Mouse (Mus musculus) retina, embryonic 14.5 days (tissue): ENCODE results near the gene Banf2.

Experiments used
- DNase-seq: peaks from one replicate; pipeline ENCODE4 v3.0.0-alpha.2; 2015; ENCODE audit warnings: low spot score

Banf2 gene

DNA sequence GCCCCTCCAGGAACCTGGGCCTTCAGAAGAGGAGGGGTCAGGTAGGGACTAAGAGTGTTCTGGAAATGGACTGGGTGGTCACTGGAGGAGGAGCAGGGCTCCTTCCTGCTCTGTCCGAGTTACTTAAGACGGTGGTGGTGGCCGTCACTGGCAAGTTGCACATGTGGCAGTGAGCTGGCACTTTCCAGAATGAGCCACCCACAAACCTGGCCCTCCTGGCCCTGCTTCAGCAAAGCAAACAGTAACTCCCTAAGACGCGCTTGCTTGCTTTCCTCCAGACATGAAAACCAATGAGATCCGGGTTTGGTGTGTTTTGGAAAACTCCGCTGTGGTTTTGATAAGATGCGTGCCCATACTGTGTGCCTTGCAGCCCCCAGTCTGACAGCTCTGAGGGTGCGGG lies 7.5 kb upstream of the Banf2 start:
- DNase-seq, result no peak

DNA sequence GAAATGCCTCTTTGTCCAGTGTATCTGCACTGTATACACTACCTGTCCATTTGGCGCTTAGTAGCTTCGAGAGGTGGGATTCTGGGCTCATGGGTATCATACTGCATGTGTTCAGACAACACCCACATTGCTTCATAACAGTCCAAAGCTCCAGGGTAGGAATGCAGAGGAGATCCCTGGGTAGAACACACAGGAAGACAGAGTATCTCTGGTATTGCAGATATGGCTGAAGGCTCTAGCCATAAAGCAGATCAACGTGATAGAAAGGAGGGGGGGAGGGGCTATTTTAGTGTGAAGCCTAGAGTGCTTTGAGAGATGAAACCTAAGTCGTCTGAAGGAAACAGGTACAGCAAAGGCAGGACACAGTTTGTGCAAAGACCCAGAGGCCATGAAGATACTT lies 6.4 kb upstream of the Banf2 start:
- DNase-seq, result no peak

DNA sequence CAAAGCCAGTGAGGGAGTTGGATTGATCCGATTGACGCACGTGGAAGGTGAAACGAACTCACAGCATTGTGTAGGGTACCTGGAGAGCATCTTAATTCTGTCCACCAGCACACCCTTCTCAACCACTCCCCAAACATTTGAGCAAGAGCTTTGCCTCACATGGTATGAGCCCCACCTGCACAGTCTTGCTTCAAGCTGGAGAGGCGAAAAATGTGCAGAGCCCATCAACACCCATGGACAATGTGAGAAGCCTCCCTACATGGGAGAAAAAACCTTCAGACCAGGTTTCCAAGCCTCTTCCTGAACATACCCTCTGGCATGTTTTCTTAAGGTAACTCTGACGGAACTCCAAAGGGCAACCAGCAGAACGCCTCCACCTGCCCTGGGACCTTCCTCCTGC lies 2.1 kb upstream of the Banf2 start:
- DNase-seq, result no peak

DNA sequence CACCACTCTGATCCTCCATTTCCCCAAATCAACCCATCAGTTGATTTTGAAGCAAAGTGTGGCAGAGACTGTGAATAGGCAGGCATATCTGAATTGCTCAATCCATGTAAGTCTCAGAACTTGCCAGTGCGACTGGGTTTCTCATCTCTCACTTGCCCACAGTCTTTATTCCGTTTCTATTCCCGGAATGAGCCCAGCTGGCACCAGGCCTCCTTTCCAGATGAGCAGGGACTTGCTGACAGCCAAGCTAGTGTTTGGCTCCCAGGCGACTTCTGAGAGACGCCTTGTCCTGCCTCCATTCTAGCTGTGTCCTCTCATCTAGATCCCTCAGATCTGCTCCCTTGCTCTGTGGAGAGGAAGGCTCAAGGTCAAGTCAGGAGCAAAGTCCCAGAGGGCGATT lies 11.9 kb downstream of the Banf2 start:
- DNase-seq, result no peak

DNA sequence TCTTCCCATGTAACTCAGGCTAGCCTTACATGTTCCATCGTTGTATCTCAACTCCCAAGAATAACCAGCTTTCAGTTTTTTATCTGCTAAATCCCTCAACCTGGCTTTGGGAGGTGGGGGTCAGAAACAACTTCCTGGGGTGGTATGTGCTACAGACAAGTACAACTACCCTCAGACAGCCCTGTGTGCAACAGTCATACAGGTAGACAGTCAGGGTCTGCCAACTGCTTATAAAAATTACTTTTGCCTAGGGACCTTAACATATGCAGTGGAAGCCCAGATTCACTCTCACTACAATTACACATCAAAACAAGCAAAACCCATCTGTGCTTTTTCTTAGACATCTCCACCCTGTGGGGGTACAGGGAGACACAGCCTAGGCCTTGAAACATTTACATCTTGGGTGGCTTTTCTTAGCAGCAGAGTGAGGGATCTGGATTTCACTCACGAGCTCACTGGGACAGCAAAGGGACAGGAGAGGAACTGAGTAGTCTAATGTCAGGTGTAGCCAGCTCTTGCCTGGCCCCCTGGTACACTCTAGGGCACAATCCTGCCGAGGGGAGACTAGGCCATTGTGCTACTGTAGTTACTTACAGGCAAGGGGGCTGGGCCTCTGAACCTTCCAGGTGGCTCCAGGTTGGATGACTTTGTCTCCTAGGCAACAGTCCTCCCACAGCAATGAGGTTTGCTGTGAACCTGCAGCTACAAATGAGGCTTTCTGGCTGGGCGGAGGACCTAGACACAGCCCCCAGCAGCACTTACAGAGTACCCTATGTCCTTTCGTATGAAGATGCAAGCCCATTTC lies 13.1 kb downstream of the Banf2 start:
- DNase-seq, result no peak

DNA sequence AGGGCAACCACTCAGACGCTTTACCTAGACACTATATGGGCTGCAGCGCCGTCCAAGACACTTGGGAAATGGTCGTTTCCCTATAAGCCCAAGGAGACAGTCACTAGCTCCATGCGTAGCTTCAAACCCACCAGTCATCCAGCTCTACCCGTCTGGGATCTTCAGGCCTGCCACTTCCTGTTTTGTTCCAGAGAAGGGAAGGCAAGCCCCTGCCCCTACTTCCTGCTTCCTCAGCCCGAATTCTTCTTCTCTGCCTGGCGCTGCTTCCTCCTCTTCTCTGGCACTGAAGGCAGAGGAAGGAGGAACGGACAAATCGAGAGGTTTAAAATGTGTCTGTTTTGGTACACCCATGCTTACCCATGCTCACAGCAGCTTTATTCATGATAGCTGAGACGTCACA lies 14.1 kb downstream of the Banf2 start:
- no peak for DNase-seq

DNA sequence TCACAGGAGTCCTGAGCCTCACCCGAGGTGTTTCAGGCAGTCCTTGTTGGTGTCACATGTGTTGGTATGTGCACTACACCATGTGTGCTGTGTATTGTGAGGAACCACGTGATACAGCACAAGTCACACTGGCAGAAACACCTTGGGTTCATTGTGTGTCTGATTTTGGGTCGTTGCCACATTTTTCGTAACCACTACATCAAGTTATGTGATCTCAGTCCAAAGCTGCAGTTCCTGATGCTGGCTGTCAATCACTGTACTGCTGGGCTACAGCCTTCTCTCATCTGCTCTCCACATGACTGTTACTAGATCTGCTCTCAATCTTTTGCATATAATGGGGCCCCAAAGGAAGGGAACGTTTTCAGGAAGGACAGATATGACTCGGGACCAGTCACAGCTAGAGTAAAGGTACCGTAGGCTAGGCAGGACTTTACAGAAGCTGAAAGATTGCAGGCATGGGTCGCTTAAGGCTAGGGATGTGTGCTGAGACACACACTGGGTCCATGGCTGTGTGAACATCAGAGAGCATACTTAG lies 17.4 kb downstream of the Banf2 start:
- DNase-seq, result no peak

DNA sequence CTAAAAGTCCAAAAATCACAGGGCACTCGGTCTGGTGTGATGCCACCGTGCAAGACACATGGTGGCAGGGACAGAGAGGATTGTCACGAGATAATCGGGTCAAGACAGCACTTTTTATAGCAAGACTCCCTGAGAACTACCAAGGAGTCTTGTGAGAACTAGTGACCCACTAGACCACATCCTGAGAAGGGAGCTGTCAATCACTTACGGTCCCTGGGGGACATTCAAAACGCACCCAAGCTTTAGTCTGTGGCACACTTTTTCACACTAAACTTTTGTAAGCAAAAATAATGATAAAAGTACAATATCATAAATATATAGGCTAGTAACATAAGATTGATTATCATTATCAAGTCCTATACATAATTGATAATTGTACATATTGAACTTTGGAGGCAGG lies 18.0 kb downstream of the Banf2 start:
- DNase-seq, result no peak

DNA sequence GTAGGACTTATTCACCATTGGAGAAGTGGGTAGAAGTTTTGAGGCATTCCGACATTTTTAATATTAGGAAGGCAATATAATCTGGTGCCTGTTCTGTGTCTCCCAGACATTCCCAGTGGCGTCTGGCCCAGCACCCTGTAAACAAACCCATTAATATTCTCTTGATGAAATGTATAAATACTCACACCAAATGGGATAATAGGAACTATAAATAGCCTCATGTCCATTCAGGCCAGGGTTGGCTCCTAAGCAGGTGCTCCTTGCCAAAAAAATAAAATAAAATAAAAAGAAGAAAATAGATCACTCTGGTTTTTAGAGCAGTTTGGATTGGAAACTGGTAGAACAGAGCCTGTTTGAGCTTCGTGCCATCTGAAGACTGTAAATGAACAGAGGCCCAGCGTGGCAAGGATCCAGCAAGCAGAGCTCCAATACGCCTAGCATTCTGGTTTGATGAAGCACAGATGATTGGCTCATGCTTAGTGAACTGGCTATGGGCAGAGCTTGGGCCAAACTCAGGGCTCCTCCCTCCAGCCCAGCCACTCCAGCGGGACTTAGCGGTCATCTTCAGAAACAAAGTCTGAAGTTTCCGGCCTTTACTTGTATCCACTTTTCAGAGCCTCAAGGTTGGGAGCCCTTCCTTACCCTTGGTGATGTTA lies 19.7 kb downstream of the Banf2 start:
- no peak for DNase-seq

DNA sequence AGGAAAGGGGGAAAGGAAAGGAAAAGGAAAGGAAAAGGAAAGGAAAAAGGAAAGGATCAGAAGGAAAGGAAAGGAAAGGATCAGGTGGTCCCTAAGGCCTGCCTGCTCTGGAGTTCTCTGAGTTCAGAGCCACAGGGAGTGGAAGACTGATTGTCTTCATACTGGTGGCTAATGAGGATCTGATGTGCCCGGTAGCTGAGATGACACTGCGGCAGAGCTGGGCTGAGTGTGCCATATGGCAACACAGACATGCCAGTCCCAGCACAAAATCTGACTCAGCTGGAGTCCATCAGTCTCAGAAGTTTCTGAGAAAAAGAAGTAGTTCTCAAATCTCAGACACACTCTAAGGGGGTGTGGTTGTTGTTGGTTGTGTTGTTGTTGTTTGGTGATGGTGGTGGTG lies 24.9 kb downstream of the Banf2 start:
- DNase-seq, result no peak

DNA sequence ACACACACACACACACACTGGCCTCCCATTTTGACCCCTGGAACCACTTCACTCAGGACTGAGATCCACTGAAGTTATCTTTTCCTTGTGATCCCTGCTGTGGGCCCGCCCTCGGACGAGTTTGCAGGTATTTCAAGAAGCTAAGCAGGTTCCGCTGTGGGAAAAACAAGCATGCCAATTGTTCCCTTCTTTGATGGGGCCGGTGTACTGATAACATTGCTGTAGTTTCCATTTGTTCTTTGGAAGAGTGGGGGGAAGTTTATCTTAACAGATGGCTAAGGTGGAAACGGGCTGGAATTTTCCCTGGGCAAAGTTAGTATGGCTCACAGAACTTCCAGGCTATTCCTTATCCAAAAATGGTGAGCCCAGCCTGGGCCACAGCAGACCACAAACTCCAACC lies 28.8 kb downstream of the Banf2 start:
- DNase-seq, result no peak

DNA sequence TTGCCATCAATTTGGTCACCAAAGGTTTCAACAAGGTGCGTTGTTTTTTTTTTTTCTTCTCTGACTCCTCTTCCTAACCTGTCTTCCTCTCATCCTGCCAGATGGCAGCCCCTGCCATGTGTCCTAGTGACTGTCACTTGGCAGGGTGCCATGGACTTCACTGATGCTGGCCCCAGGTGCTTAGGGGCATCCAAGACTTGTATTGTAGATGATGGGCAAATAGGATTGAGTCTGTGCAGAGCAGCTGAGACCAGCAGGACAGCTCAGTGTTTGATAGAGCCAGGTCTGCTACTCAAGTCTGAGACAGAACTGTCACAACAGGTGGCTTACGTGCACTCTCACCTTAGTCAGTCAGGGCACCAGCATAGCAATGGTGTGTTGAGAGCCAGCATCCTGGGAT lies 32.6 kb downstream of the Banf2 start:
- DNase-seq, result no peak

DNA sequence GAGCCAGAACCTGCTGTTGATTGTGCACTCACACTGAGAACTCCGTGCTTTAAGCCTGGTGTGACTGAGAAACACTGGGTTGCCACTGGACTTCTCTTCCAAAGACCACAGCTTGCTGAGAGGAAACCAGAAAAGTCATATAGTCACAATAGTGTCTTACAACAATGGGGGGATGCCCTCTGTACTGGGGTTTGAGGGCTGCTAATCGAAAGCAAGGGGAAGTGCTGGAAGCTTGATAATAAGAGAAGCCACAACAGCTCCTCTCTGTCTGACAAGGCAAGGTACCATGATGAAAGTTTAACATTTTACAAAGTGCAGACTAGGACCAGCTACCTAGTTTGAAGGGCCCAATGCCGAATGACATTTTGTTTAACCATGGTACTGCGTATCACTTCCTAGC lies 36.8 kb downstream of the Banf2 start:
- no peak for DNase-seq

DNA sequence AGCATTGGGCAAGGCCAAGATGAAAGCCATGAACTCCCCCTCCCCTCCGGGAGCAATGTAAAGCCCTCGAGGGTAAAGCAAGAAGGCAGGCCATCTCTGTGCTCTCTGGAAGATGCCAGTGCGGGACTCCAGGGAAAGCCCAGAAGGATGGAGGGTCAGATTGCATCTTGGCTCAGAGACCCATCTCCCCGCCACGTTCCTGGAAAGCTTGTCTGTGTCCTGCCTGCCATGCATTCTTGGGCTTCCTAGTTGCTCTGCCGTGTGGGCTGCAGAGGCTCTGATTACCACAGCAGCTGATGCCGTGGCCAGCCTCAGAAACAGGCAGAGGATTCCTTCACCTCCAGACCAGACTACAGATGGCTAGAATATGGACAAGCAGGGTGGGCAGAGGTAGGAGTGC lies 37.6 kb downstream of the Banf2 start:
- DNase-seq, result no peak

DNA sequence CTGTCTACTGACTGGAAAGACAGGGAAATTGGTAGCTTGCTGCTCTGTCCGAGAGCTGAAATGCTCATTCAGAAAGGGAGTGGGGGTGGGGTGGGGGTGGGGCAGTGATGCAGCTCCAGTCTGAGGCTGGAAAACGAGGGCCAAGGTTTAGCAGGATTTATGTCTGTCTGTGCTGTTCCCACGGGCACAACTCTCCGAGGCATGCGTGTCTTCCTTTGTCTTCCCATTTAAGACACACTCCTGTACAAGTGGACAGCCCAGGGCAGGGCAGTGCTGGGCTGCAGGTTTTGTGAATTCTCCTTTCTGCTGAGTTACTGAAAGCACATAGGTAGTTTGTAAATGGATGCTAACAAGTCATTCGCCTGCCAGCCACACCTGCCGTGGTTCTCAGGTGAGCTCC lies 39.8 kb downstream of the Banf2 start:
- DNase-seq, result no peak

DNA sequence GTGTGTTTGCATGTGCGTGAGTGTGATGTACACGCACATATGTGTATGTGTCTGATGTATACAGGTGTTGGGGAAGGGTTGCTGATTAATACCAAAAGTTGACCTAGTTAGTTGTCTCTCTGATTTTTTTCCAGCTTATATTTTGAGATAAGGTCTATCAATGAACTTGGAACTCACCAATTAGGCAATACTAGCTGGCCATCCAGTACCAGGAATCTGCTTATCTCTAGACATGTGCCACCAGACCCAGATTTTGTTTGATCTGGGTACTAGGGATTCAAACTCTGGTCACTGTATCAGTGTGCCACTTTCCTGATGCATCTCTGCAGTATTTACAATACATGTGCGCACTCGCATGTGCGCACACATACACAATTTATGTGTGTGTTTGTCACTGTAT lies 41.2 kb downstream of the Banf2 start:
- no peak for DNase-seq

DNA sequence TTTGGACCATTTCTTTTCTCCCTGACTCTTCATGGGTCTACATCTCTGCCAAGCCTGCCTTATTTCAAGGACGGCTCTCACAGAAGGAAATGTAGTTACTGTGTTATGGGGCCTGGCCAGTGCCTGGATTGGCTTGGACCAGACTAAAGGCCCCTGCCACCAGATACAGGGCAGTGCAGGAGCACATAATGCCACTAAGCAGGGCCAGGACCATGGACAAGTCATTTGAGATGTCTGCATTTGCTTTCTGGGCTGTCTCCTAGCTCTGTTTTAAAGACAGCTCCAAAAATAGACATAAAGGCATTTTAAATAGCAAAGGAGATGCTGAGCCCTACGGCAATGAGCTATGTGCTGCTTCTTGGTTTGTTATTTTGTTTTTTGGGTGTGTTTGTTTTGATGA lies 43.8 kb downstream of the Banf2 start:
- DNase-seq, result no peak

DNA sequence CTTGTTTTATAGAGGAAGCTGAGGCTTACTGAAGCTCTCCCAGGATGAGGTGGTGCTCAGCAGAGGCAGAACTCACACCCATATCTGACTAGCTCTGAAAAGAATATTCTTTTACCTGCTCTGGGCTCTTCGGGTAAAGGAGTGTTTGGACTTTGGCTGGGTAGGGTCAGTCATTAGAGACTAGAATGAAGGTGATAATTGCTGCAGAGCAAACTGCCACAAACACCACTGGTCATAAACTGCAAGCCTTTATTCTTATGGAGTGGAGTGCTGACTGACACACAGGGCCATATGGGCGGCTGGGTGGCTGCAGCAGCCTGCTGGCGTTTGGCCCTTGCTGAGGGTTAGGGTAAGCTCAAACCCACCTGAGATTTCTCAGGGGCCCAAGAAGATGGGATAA lies 46.0 kb downstream of the Banf2 start:
- no peak for DNase-seq

DNA sequence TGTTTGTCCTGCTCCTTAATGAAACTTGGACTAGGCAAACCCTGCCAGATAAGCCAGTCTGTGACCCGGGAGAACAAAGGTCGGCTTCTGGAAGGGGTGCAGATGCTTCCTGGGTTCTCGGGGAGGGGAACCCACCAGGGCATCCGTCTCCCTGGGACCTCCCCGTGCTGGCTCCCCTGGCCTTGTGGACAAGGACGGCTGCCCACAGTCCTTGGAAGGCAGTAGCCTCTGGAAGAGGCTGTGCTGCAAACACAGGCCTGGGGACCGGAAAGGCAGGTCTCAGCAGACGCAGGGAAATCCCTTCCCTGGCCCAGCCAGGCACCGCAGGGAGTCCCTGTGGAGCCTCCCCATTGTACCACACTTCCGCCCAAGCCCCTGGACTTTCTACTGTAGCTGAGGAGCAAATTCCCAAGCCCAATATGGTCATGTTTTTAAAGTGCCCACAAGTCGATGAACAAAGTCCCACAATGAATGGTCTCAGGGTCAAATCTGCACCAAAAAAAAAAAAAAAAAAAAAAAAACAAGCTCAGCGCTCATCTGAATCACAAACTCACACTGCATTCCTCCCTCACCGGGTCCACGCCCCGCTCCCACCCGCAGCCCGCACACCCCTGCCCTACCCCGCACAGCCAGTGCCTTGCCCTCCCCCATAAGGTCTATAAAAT lies 53.5 kb downstream of the Banf2 start:
- DNase-seq, result peak; percentile 20

DNA sequence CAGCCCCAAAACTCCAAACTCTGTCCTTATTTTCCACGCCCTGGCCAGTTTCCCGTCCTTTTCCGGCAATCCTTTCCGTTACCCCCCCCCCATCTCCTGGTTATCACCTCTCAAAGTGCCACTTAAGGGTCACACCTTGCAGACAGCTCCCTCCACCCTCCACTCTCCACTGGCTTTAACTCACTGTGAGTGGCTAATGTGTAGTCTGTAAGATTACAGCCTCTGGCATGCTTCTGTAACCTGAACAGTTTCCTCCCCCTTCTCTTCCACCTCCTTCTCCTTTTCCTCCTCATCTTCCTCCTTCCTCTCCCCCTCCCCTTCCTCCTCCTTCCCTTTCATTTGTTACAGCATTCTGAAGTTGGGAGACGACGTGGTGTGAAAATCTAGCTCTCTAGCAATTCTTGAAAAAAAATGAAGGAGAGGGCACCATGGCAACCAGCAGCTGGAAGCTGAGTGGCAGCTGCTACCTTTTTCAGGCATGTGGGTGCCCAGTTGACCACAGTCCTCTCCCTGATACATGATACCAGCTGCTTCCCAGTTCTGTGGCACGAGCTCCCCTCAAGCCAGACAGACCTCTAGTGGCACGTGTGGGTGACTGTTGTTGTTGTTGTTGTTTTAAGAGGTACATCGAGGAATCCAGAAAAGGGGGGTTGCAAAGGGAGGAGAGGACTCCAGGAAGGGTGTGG lies 55.2 kb downstream of the Banf2 start:
- no peak for DNase-seq

DNA sequence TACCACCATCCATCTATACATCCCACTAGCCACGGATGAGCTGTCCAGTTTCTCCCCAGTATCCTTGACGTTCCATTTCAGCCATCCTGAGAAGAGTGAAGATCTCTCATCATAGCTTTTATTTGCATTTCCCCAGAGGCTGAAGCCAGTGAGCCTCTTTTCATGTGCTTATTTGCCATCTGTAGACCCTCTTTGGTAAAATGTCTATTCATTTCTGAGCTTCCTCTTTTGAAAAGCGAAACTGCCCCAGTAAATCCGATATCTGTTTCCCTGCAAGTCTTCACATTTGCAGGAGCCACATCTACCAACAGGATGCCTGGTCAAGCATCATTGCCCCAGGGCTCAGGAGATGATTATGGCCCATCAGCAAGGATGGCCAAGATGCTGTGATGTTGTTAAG lies 59.9 kb downstream of the Banf2 start:
- DNase-seq, result no peak

DNA sequence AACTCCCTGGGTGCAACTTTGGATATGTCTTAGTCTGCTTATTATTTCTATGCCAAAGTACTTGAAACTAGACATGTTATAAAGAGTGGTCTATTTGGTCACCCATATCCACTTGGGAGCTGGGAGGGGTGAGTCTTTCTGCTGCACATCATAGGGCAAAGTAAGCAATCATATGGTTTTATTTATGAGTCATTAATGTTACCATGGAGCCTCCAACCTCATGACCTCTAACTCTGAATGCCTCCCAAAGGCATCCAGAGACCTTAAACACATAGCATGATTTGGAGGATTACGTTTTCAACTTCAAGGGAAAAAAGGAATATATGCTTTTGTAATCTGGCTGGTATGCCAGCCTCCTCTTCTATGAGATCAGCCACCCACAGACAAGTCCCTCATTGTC lies 61.9 kb downstream of the Banf2 start:
- DNase-seq, result no peak
